Comparison of ENCODE assay signal across 8 mouse cellular contexts in the genomic region with DNA sequence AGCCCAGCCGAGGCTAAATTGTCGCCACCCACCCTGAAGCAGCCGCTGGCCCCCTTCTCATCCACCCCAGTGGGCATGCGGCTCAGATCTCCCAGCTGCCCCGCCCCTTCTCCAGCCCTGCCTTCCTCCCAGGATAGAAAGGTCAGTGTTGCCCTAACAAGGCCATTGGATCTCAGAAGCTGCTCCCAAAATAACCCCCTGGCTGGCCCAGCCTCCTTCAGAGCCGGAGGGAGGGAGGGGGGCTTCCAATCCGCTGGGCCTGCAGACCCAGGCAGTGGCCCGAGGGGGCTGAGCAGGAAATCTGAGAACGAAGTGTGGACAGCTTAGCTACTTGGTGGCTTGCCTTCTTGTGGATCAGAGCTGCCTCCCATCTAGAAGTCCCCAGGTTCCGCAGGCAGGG. TPM values are rescaled to one million over a fixed set of nuclear protein-coding genes. Genes with fewer than 3 reads are reported as not detected.
DNase-seq lines count a peak whose midpoint lies in the region; ATAC-seq and TF ChIP-seq lines count a peak whose summit lies in the region.

A gene (minus strand): TSS at position 89 of the 400 bp plus-strand sequence.

- H3K27me3 ChIP-seq in hindbrain, embryonic 10.5 days (ENCODE audit: insufficient read depth, poor library complexity, severe bottlenecking) = no peaks in the 10 kb centered on the region
- H3K27me3 ChIP-seq in hindbrain, embryonic 16.5 days (replicated peaks; ENCODE audit: control insufficient read depth, insufficient read depth, low read length) = no peaks in the 10 kb centered on the region
- H3K27me3 ChIP-seq in lung, embryonic 14.5 days (ENCODE audit: insufficient read depth, low read length) = no peaks in the 10 kb centered on the region

- peak; percentile 47 for TF ChIP-seq POLR2A in embryonic fibroblast, embryonic 13.5 days (IDR thresholded peaks at IDR 0.05; ENCODE audit: low read depth, low read length)

- DNase-seq in hindbrain, embryonic 10.5 days (ENCODE audit: low spot score) = peak; percentile 60
- DNase-seq in heart, postnatal 4 days = peak; percentile 90
- peak; percentile 81 for DNase-seq in lung, embryonic 14.5 days
- DNase-seq in urinary bladder, postnatal 25 days (ENCODE audit: low spot score) = peak; percentile 26
- DNase-seq in right cerebral cortex, adult 2 months (ENCODE audit: low spot score in 2 of 2) = no peak
- no peak for DNase-seq in cerebellum, postnatal 14 days

- H3K4me2 ChIP-seq in hindbrain, embryonic 16.5 days (ENCODE audit: low read length) = no peak within 1 kb of the TSS
- H3K4me2 ChIP-seq in lung, embryonic 14.5 days = peak within 1 kb of the TSS; percentile 56

- H3K9me3 ChIP-seq in hindbrain, embryonic 10.5 days = no peaks in the 10 kb centered on the region
- no peaks in the 10 kb centered on the region for H3K9me3 ChIP-seq in hindbrain, embryonic 16.5 days (ENCODE audit: control insufficient read depth, low read length)
- no peaks in the 10 kb centered on the region for H3K9me3 ChIP-seq in lung, embryonic 14.5 days (ENCODE audit: low read depth, low read length)

- peak within 1 kb of the TSS; percentile 36; the same call in 1 of the 2 replicates for H3K27ac ChIP-seq in hindbrain, embryonic 10.5 days
- no peak within 1 kb of the TSS for H3K27ac ChIP-seq in hindbrain, embryonic 16.5 days (ENCODE audit: low read depth, low read length)
- H3K27ac ChIP-seq in embryonic fibroblast, embryonic 13.5 days (ENCODE audit: insufficient read depth, low read length) = peak within 1 kb of the TSS; percentile 87
- peak within 1 kb of the TSS; percentile 85 for H3K27ac ChIP-seq in lung, embryonic 14.5 days (ENCODE audit: low read depth)

- no peak for ATAC-seq in hindbrain, embryonic 16.5 days
- peak; percentile 87 for ATAC-seq in lung, embryonic 14.5 days (ENCODE audit: insufficient read depth)

- TF ChIP-seq CTCF in embryonic fibroblast, embryonic 13.5 days (IDR thresholded peaks at IDR 0.05; ENCODE audit: borderline replicate concordance, insufficient read depth, low read length) = no peak
- TF ChIP-seq CTCF in lung, embryonic 14.5 days (IDR thresholded peaks at IDR 0.05; ENCODE audit: low read depth) = peak; percentile 33

- H3K4me3 ChIP-seq in hindbrain, embryonic 10.5 days = peak within 1 kb of the TSS; percentile 22
- H3K4me3 ChIP-seq in hindbrain, embryonic 16.5 days (ENCODE audit: low read length) = no peak within 1 kb of the TSS
- peak within 1 kb of the TSS; percentile 43 for H3K4me3 ChIP-seq in embryonic fibroblast, embryonic 13.5 days (ENCODE audit: insufficient read depth, low read length)
- H3K4me3 ChIP-seq in lung, embryonic 14.5 days (ENCODE audit: low read depth, low read length) = peak within 1 kb of the TSS; percentile 37

- peaks cover 13% of the 10 kb centered on the region for H3K4me1 ChIP-seq in hindbrain, embryonic 10.5 days (replicated peaks)
- no peaks in the 10 kb centered on the region for H3K4me1 ChIP-seq in hindbrain, embryonic 16.5 days (ENCODE audit: control insufficient read depth, insufficient read depth, low read depth, low read length)
- peaks cover 4% of the 10 kb centered on the region for H3K4me1 ChIP-seq in embryonic fibroblast, embryonic 13.5 days (ENCODE audit: control insufficient read depth, insufficient read depth, low read length)
- no peaks in the 10 kb centered on the region; the same call in 1 of the 2 replicates for H3K4me1 ChIP-seq in lung, embryonic 14.5 days (ENCODE audit: insufficient read depth)

- WGBS in hindbrain, embryonic 10.5 days = 11% methylated on average over 10 of the region's 10 CpGs
- 15% methylated on average over 10 of the region's 10 CpGs for whole genome bisulfite sequencing in hindbrain, embryonic 16.5 days
- 6% methylated on average over 10 of the region's 10 CpGs for whole genome bisulfite sequencing in lung, embryonic 14.5 days

- no peaks in the 10 kb centered on the region for H3K36me3 ChIP-seq in hindbrain, embryonic 10.5 days
- no peaks in the 10 kb centered on the region for H3K36me3 ChIP-seq in hindbrain, embryonic 16.5 days (ENCODE audit: control insufficient read depth, insufficient read depth, low read length)
- H3K36me3 ChIP-seq in lung, embryonic 14.5 days (ENCODE audit: insufficient read depth) = no peaks in the 10 kb centered on the region

- no peak within 1 kb of the TSS for H3K9ac ChIP-seq in hindbrain, embryonic 16.5 days (ENCODE audit: low read depth, low read length)
- H3K9ac ChIP-seq in lung, embryonic 14.5 days = peak within 1 kb of the TSS; percentile 49

RNA-seq across cellular contexts. Expression of the gene that starts here (rescaled TPM):
- polyA plus RNA-seq in hindbrain, embryonic 10.5 days (2016; fragmentation: Nextera tagmentation; extraction: Ambion mirVana) = 0.75 and 0.81 TPM in 2 replicates
- polyA plus RNA-seq in hindbrain, embryonic 16.5 days (2015; fragmentation: Nextera tagmentation; extraction: Ambion mirVana) = 1.0 TPM in 2 replicates
- 33.0 and 50.9 TPM in 2 replicates for polyA plus RNA-seq in embryonic fibroblast, embryonic 13.5 days (2011; ENCODE audit: insufficient read length, low read depth, missing spikeins)
- 100 to 1,000 TPM; 366 to 416 TPM for total RNA-seq in heart, postnatal 4 days (2021)
- 2.7 and 2.9 TPM in 2 replicates for polyA plus RNA-seq in lung, embryonic 14.5 days (2014; fragmentation: Nextera tagmentation; extraction: Ambion mirVana)

Comparison
In these comparisons a context has a peak if more than half of its experiments do, and no peak if none do; other contexts are left out.
1. Peak in DNase-seq, H3K4me3 ChIP-seq and H3K27ac ChIP-seq in hindbrain, embryonic 10.5 days; RNA of the gene not detected or under 1 TPM.
2. DNase-seq: peak in heart, postnatal 4 days (single experiment), lung, embryonic 14.5 days (single experiment) and urinary bladder, postnatal 25 days (single experiment); none in right cerebral cortex, adult 2 months (0 of 2) and cerebellum, postnatal 14 days (0 of 2).